Mouse (Mus musculus) CH12.LX (cell line): Measurements from ENCODE around the gene Dr1. TPM values are rescaled to one million over a fixed set of nuclear protein-coding genes. Genes with fewer than 3 reads are reported as not detected.

ENCODE experiments used
- DNase-seq: peaks from one replicate; pipeline ENCODE4 v3.0.0-alpha.2; 2013; ENCODE audit errors: extremely low read depth
- H3K27ac ChIP-seq: 2 replicates; pipeline ENCODE4 v1.5.1; 2012; ENCODE audit warnings: low read depth, mild to moderate bottlenecking, control low read depth, moderate library complexity; ENCODE audit not compliant: insufficient read depth
- H3K27me3 ChIP-seq: replicated peaks from 2 replicates; pipeline ENCODE3; 2012; ENCODE audit warnings: inconsistent platforms
- H3K36me3 ChIP-seq, 2 experiments: replicated peaks in 1 of 2; 2 replicates each; pipeline versions ENCODE3 to v1.6.1; 2012; ENCODE audit warnings: inconsistent platforms in 1 of 2, low read length in 1 of 2, mild to moderate bottlenecking in 1 of 2, mixed read lengths in 1 of 2, moderate library complexity in 1 of 2; ENCODE audit not compliant: control insufficient read depth in 1 of 2, insufficient read depth in 1 of 2
- H3K4me1 ChIP-seq, 2 experiments: 2 replicates each; pipeline ENCODE4 v1.6.1; 2012; ENCODE audit warnings: inconsistent platforms in 1 of 2, moderate library complexity in 1 of 2; ENCODE audit not compliant: insufficient read depth in 2 of 2, control insufficient read depth in 1 of 2
- H3K4me2 ChIP-seq: 2 replicates; pipeline ENCODE4 v1.6.1; 2012; ENCODE audit warnings: low read depth, mild to moderate bottlenecking, control low read depth; ENCODE audit not compliant: poor library complexity, insufficient read depth, severe bottlenecking
- H3K4me3 ChIP-seq, 3 experiments: fragments of 150-350 bp in 1 of 3; sonication (generic) in 1 of 3; replicated peaks in 1 of 3; 2 replicates each; pipeline versions ENCODE3 to v1.5.1; 2011 to 2012; ENCODE audit warnings: low read depth in 2 of 3, low read length in 2 of 3, mild to moderate bottlenecking in 2 of 3, moderate library complexity in 2 of 3, control low read depth in 1 of 3, improper control_type of control experiment in 1 of 3, inconsistent platforms in 1 of 3, mixed read lengths in 1 of 3; ENCODE audit not compliant: poor library complexity in 1 of 3
- H3K79me2 ChIP-seq: replicated peaks from 2 replicates; pipeline ENCODE4 v1.6.1; 2012; ENCODE audit warnings: mild to moderate bottlenecking, moderate library complexity; ENCODE audit not compliant: control insufficient read depth, poor library complexity, insufficient read depth, severe bottlenecking; ENCODE audit errors: extremely low read depth
- H3K9ac ChIP-seq: 2 replicates; pipeline ENCODE4 v1.6.1; 2012; ENCODE audit warnings: low read depth, mild to moderate bottlenecking, control low read depth, moderate library complexity; ENCODE audit not compliant: insufficient read depth
- H3K9me3 ChIP-seq: replicated peaks from 2 replicates; pipeline ENCODE3; 2012; ENCODE audit warnings: low read length, inconsistent platforms, mixed read lengths
- BHLHE40 ChIP-seq: IDR thresholded peaks from 2 replicates; pipeline ENCODE4 v1.6.1; 2011; ENCODE audit warnings: mild to moderate bottlenecking, low read depth, low read length, improper control_type of control experiment
- CHD1 ChIP-seq: IDR thresholded peaks from 2 replicates; pipeline ENCODE4 v1.6.1; 2012; ENCODE audit warnings: low read depth, low read length, improper control_type of control experiment, inconsistent platforms
- CHD2 ChIP-seq: IDR thresholded peaks from 2 replicates; pipeline ENCODE4 v1.6.1; 2011; ENCODE audit warnings: low read length, improper control_type of control experiment
- CTCF ChIP-seq, 2 experiments: IDR thresholded peaks in 1 of 2; conservative IDR thresholded peaks in 1 of 2; 2 replicates each; pipeline ENCODE4 v1.5.1; 2011 to 2012; ENCODE audit warnings: low read depth in 2 of 2, low read length in 2 of 2, improper control_type of control experiment in 1 of 2, inconsistent platforms in 1 of 2, mild to moderate bottlenecking in 1 of 2, moderate library complexity in 1 of 2
- E2F4 ChIP-seq: IDR thresholded peaks from 2 replicates; pipeline ENCODE4 v1.6.1; 2011; ENCODE audit warnings: low read depth, low read length, improper control_type of control experiment; ENCODE audit not compliant: insufficient replicate concordance
- ELF1 ChIP-seq: IDR thresholded peaks from 2 replicates; pipeline ENCODE4 v1.6.1; 2014; ENCODE audit warnings: low read depth, mild to moderate bottlenecking, inconsistent platforms, low read length, improper control_type of control experiment
- EP300 ChIP-seq: IDR thresholded peaks from 2 replicates; pipeline ENCODE4 v1.6.1; 2011; ENCODE audit warnings: low read length, improper control_type of control experiment
- ETS1 ChIP-seq: conservative IDR thresholded peaks from 2 replicates; pipeline ENCODE4 v1.6.1; 2012; ENCODE audit warnings: low read depth, mild to moderate bottlenecking, inconsistent platforms, low read length, improper control_type of control experiment, moderate library complexity
- GABPA ChIP-seq: IDR thresholded peaks from 2 replicates; pipeline ENCODE4 v1.6.1; 2012; ENCODE audit warnings: low read depth, low read length, improper control_type of control experiment, inconsistent platforms; ENCODE audit not compliant: insufficient replicate concordance
- HCFC1 ChIP-seq: IDR thresholded peaks from 2 replicates; pipeline ENCODE4 v1.6.1; 2012; ENCODE audit warnings: low read depth, mild to moderate bottlenecking, inconsistent platforms, low read length, improper control_type of control experiment
- IRF4 ChIP-seq: IDR thresholded peaks from 2 replicates; pipeline ENCODE4 v1.6.1; 2014; ENCODE audit warnings: low read depth, mild to moderate bottlenecking, inconsistent platforms, low read length, improper control_type of control experiment
- JUN ChIP-seq: IDR thresholded peaks from 2 replicates; pipeline ENCODE4 v1.6.1; 2011; ENCODE audit warnings: low read depth, mild to moderate bottlenecking, low read length, improper control_type of control experiment, moderate library complexity; ENCODE audit not compliant: insufficient read depth
- JUND ChIP-seq: conservative IDR thresholded peaks from 2 replicates; pipeline ENCODE4 v1.6.1; 2011; ENCODE audit warnings: low read depth, low read length, improper control_type of control experiment
- KAT2A ChIP-seq: IDR thresholded peaks from 2 replicates; pipeline ENCODE4 v1.6.1; 2012; ENCODE audit warnings: low read length, improper control_type of control experiment, inconsistent platforms; ENCODE audit not compliant: insufficient replicate concordance
- MAFK ChIP-seq: IDR thresholded peaks from 2 replicates; pipeline ENCODE4 v1.6.1; 2011; ENCODE audit warnings: low read length, improper control_type of control experiment; ENCODE audit not compliant: insufficient replicate concordance
- MAX ChIP-seq: IDR thresholded peaks from 2 replicates; pipeline ENCODE4 v1.6.1; 2011; ENCODE audit warnings: low read length, improper control_type of control experiment
- MAZ ChIP-seq: IDR thresholded peaks from 2 replicates; pipeline ENCODE4 v1.6.1; 2012; ENCODE audit warnings: low read depth, mild to moderate bottlenecking, inconsistent platforms, low read length, improper control_type of control experiment, moderate library complexity
- MEF2A ChIP-seq: IDR thresholded peaks from 2 replicates; pipeline ENCODE4 v1.6.1; 2014; ENCODE audit warnings: low read depth, mild to moderate bottlenecking, inconsistent platforms, low read length, improper control_type of control experiment, borderline replicate concordance
- MXI1 ChIP-seq: IDR thresholded peaks from 2 replicates; pipeline ENCODE4 v1.6.1; 2011; ENCODE audit warnings: mild to moderate bottlenecking, low read depth, low read length, improper control_type of control experiment
- MYC ChIP-seq: IDR thresholded peaks from 2 replicates; pipeline ENCODE4 v1.6.1; 2011; ENCODE audit warnings: low read depth, mild to moderate bottlenecking, improper control_type of control experiment, low read length
- NELFE ChIP-seq: IDR thresholded peaks from 2 replicates; pipeline ENCODE4 v1.6.1; 2011; ENCODE audit warnings: low read depth, low read length, improper control_type of control experiment
- NRF1 ChIP-seq: IDR thresholded peaks from 2 replicates; pipeline ENCODE4 v1.6.1; 2014; ENCODE audit warnings: low read depth, mild to moderate bottlenecking, inconsistent platforms, low read length, improper control_type of control experiment, moderate library complexity
- PAX5 ChIP-seq: IDR thresholded peaks from 2 replicates; pipeline ENCODE4 v1.6.1; 2012; ENCODE audit warnings: low read length, inconsistent platforms, mixed read lengths
- POLR2A ChIP-seq: IDR thresholded peaks from 2 replicates; pipeline ENCODE4 v1.6.1; 2011; ENCODE audit warnings: low read depth, mild to moderate bottlenecking, improper control_type of control experiment, low read length
- POLR2AphosphoS2 ChIP-seq: IDR thresholded peaks from 2 replicates; pipeline ENCODE4 v1.6.1; 2011; ENCODE audit warnings: low read depth, low read length, improper control_type of control experiment
- RAD21 ChIP-seq: IDR thresholded peaks from 2 replicates; pipeline ENCODE4 v1.6.1; 2011; ENCODE audit warnings: low read depth, mild to moderate bottlenecking, low read length, improper control_type of control experiment, moderate library complexity
- RCOR1 ChIP-seq: conservative IDR thresholded peaks from 2 replicates; pipeline ENCODE4 v1.6.1; 2012; ENCODE audit warnings: low read depth, mild to moderate bottlenecking, inconsistent platforms, low read length, improper control_type of control experiment
- SIN3A ChIP-seq: IDR thresholded peaks from 2 replicates; pipeline ENCODE4 v1.6.1; 2012; ENCODE audit warnings: low read length, improper control_type of control experiment, inconsistent platforms
- SMC3 ChIP-seq: IDR thresholded peaks from 2 replicates; pipeline ENCODE4 v1.6.1; 2011; ENCODE audit warnings: low read depth, low read length, improper control_type of control experiment
- TBP ChIP-seq: conservative IDR thresholded peaks from 2 replicates; pipeline ENCODE4 v1.6.1; 2011; ENCODE audit warnings: low read depth, low read length, improper control_type of control experiment
- TCF12 ChIP-seq: IDR thresholded peaks from 2 replicates; pipeline ENCODE4 v1.6.1; 2014; ENCODE audit warnings: low read depth, mild to moderate bottlenecking, inconsistent platforms, low read length, improper control_type of control experiment
- UBTF ChIP-seq: IDR thresholded peaks from 2 replicates; pipeline ENCODE4 v1.6.1; 2012; ENCODE audit warnings: low read depth, mild to moderate bottlenecking, inconsistent platforms, low read length, improper control_type of control experiment, moderate library complexity
- USF1 ChIP-seq: IDR thresholded peaks from 2 replicates; pipeline ENCODE4 v1.6.1; 2014; ENCODE audit warnings: low read depth, mild to moderate bottlenecking, inconsistent platforms, low read length, improper control_type of control experiment
- USF2 ChIP-seq: conservative IDR thresholded peaks from 2 replicates; pipeline ENCODE4 v1.6.1; 2011; ENCODE audit warnings: low read depth, low read length, improper control_type of control experiment
- ZC3H11A ChIP-seq: IDR thresholded peaks from 2 replicates; pipeline ENCODE4 v1.6.1; 2012; ENCODE audit warnings: low read depth, mild to moderate bottlenecking, inconsistent platforms, low read length, improper control_type of control experiment
- ZKSCAN1 ChIP-seq: IDR thresholded peaks from 2 replicates; pipeline ENCODE4 v1.6.1; 2012; ENCODE audit warnings: low read depth, inconsistent platforms, low read length, improper control_type of control experiment, borderline replicate concordance
- ZMIZ1 ChIP-seq: IDR thresholded peaks from 2 replicates; pipeline ENCODE4 v1.6.1; 2012; ENCODE audit warnings: low read depth, mild to moderate bottlenecking, inconsistent platforms, low read length, improper control_type of control experiment
- ZNF384 ChIP-seq: IDR thresholded peaks from 2 replicates; pipeline ENCODE4 v1.6.1; 2012; ENCODE audit warnings: low read depth, low read length, improper control_type of control experiment, inconsistent platforms
- dilution Hi-C: fragments of 300-500 bp; cut with MboI; formaldehyde crosslinking; loops from 2 replicates; pipeline ENCODE4 v1.14.3; 2020; ENCODE audit warnings: low sequenced_read_pairs; ENCODE audit not compliant: extremely low pct_unique_long_range_greater_than_20kb, extremely low pct_ligation_motif_present
- in situ Hi-C: fragments of 300-500 bp; cut with MboI; formaldehyde crosslinking; loops from 3 replicates; pipeline ENCODE4 v1.14.3; 2019; ENCODE audit warnings: low sequenced_read_pairs, low pct_ligation_motif_present, low pct_unique_long_range_greater_than_20kb, mixed read lengths
- polyA plus RNA-seq: library from polyadenylated mRNA; unstranded; fragments of >175 nt; gene quantifications from 2 replicates; pipeline ENCODE4 v1.2.1, GENCODE M21; 2012; ENCODE audit warnings: low read depth; ENCODE audit not compliant: insufficient read length
- total RNA-seq, 2 experiments: library from RNA; depleted of rRNA; stranded (reverse); fragments of 300-350 nt in 1 of 2; fragments of >200 nt in 1 of 2; gene quantifications; 2 replicates each; pipeline ENCODE4 v1.2.3; 2012 to 2014

The Dr1 gene
- total and polyA plus RNA-seq, 3 experiments, result 18.2 to 57.3 (median 43.1) TPM

GRCm38 (mm10) chr5:108246314-108246765 lies 22.4 kb upstream of the Dr1 start:
- peak; percentile 46 for DNase-seq
- Histone ChIP-seq H3K9me3 (no peaks in the 10 kb centered on the region), H3K4me3 (no peak overlapping the region), H3K27me3 (no peaks in the 10 kb centered on the region), H3K36me3 (no peaks in the 10 kb centered on the region), H3K79me2 (no peaks in the 10 kb centered on the region), H3K9ac (no peak overlapping the region), H3K27ac (no peak overlapping the region), H3K4me2 (peak overlapping the region; percentile 96), H3K4me1 (peaks cover 2 to 14% of the 10 kb centered on the region in 2 experiments; a peak in 3 of 4 replicates)
- dilution Hi-C loops (no loop called here), in situ Hi-C loops (no loop called here)
- TF ChIP-seq MAX (0 out of 2 replicates have a peak, but pooled peaks have one; percentile 54), PAX5 (no peak), NRF1 (no peak), CHD2 (peak; percentile 78), CHD1 (peak; percentile 75; the same call in 1 of the 2 replicates), ZC3H11A (no peak), HCFC1 (no peak; the same call in 1 of the 2 replicates), ELF1 (peak; percentile 23; the same call in 1 of the 2 replicates), ETS1 (peak; percentile 77), TBP (no peak), BHLHE40 (peak; percentile 47), TCF12 (peak; percentile 67; the same call in 1 of the 2 replicates), EP300 (peak; percentile 98), USF2 (no peak), IRF4 (peak; percentile 95), ZNF384 (peak; percentile 97), JUN (peak; percentile 21), E2F4 (no peak), MAZ (0 out of 2 replicates have a peak, but pooled peaks have one; percentile 24), CTCF (conservative IDR thresholded peaks at IDR 0.05 in 1 of 2, IDR thresholded peaks at IDR 0.05 in 1 of 2; ENCODE audit: low read depth in 2 of 2, low read length in 2 of 2) (no peak), USF1 (no peak), SIN3A (peak; percentile 86), POLR2AphosphoS2 (no peak), POLR2A (no peak), RAD21 (no peak), JUND (peak; percentile 41), RCOR1 (peak; percentile 82; the same call in 1 of the 2 replicates), KAT2A (0 out of 2 replicates have a peak, but pooled peaks have one; percentile 33), MEF2A (peak; percentile 80), NELFE (no peak), UBTF (no peak), MAFK (0 out of 2 replicates have a peak, but pooled peaks have one; percentile 55), SMC3 (no peak), GABPA (no peak), ZKSCAN1 (no peak), ZMIZ1 (0 out of 2 replicates have a peak, but pooled peaks have one; percentile 30), MYC (peak; percentile 67; the same call in 1 of the 2 replicates), MXI1 (0 out of 2 replicates have a peak, but pooled peaks have one; percentile 38)
